Mouse (Mus musculus) CH12.LX (cell line): ENCODE measurements around the gene Bdh2. TPM values are rescaled to one million over a fixed set of nuclear protein-coding genes. Genes with fewer than 3 reads are reported as not detected.

ENCODE experiments used
- DNase-seq: peaks from one replicate; pipeline ENCODE4 v3.0.0-alpha.2; 2013; ENCODE audit errors: extremely low read depth
- H3K27ac ChIP-seq: 2 replicates; pipeline ENCODE4 v1.5.1; 2012; ENCODE audit warnings: low read depth, mild to moderate bottlenecking, control low read depth, moderate library complexity; ENCODE audit not compliant: insufficient read depth
- H3K27me3 ChIP-seq: replicated peaks from 2 replicates; pipeline ENCODE3; 2012; ENCODE audit warnings: inconsistent platforms
- H3K36me3 ChIP-seq, 2 experiments: replicated peaks in 1 of 2; 2 replicates each; pipeline versions ENCODE3 to v1.6.1; 2012; ENCODE audit warnings: inconsistent platforms in 1 of 2, low read length in 1 of 2, mild to moderate bottlenecking in 1 of 2, mixed read lengths in 1 of 2, moderate library complexity in 1 of 2; ENCODE audit not compliant: control insufficient read depth in 1 of 2, insufficient read depth in 1 of 2
- H3K4me1 ChIP-seq, 2 experiments: 2 replicates each; pipeline ENCODE4 v1.6.1; 2012; ENCODE audit warnings: inconsistent platforms in 1 of 2, moderate library complexity in 1 of 2; ENCODE audit not compliant: insufficient read depth in 2 of 2, control insufficient read depth in 1 of 2
- H3K4me2 ChIP-seq: 2 replicates; pipeline ENCODE4 v1.6.1; 2012; ENCODE audit warnings: low read depth, mild to moderate bottlenecking, control low read depth; ENCODE audit not compliant: poor library complexity, insufficient read depth, severe bottlenecking
- H3K4me3 ChIP-seq, 3 experiments: fragments of 150-350 bp in 1 of 3; sonication (generic) in 1 of 3; replicated peaks in 1 of 3; 2 replicates each; pipeline versions ENCODE3 to v1.5.1; 2011 to 2012; ENCODE audit warnings: low read depth in 2 of 3, low read length in 2 of 3, mild to moderate bottlenecking in 2 of 3, moderate library complexity in 2 of 3, control low read depth in 1 of 3, improper control_type of control experiment in 1 of 3, inconsistent platforms in 1 of 3, mixed read lengths in 1 of 3; ENCODE audit not compliant: poor library complexity in 1 of 3
- H3K79me2 ChIP-seq: replicated peaks from 2 replicates; pipeline ENCODE4 v1.6.1; 2012; ENCODE audit warnings: mild to moderate bottlenecking, moderate library complexity; ENCODE audit not compliant: control insufficient read depth, poor library complexity, insufficient read depth, severe bottlenecking; ENCODE audit errors: extremely low read depth
- H3K9ac ChIP-seq: 2 replicates; pipeline ENCODE4 v1.6.1; 2012; ENCODE audit warnings: low read depth, mild to moderate bottlenecking, control low read depth, moderate library complexity; ENCODE audit not compliant: insufficient read depth
- H3K9me3 ChIP-seq: replicated peaks from 2 replicates; pipeline ENCODE3; 2012; ENCODE audit warnings: low read length, inconsistent platforms, mixed read lengths
- CHD1 ChIP-seq: IDR thresholded peaks from 2 replicates; pipeline ENCODE4 v1.6.1; 2012; ENCODE audit warnings: low read depth, low read length, improper control_type of control experiment, inconsistent platforms
- CHD2 ChIP-seq: IDR thresholded peaks from 2 replicates; pipeline ENCODE4 v1.6.1; 2011; ENCODE audit warnings: low read length, improper control_type of control experiment
- CTCF ChIP-seq, 2 experiments: IDR thresholded peaks in 1 of 2; conservative IDR thresholded peaks in 1 of 2; 2 replicates each; pipeline ENCODE4 v1.5.1; 2011 to 2012; ENCODE audit warnings: low read depth in 2 of 2, low read length in 2 of 2, improper control_type of control experiment in 1 of 2, inconsistent platforms in 1 of 2, mild to moderate bottlenecking in 1 of 2, moderate library complexity in 1 of 2
- E2F4 ChIP-seq: IDR thresholded peaks from 2 replicates; pipeline ENCODE4 v1.6.1; 2011; ENCODE audit warnings: low read depth, low read length, improper control_type of control experiment; ENCODE audit not compliant: insufficient replicate concordance
- ELF1 ChIP-seq: IDR thresholded peaks from 2 replicates; pipeline ENCODE4 v1.6.1; 2014; ENCODE audit warnings: low read depth, mild to moderate bottlenecking, inconsistent platforms, low read length, improper control_type of control experiment
- EP300 ChIP-seq: IDR thresholded peaks from 2 replicates; pipeline ENCODE4 v1.6.1; 2011; ENCODE audit warnings: low read length, improper control_type of control experiment
- GABPA ChIP-seq: IDR thresholded peaks from 2 replicates; pipeline ENCODE4 v1.6.1; 2012; ENCODE audit warnings: low read depth, low read length, improper control_type of control experiment, inconsistent platforms; ENCODE audit not compliant: insufficient replicate concordance
- HCFC1 ChIP-seq: IDR thresholded peaks from 2 replicates; pipeline ENCODE4 v1.6.1; 2012; ENCODE audit warnings: low read depth, mild to moderate bottlenecking, inconsistent platforms, low read length, improper control_type of control experiment
- IRF4 ChIP-seq: IDR thresholded peaks from 2 replicates; pipeline ENCODE4 v1.6.1; 2014; ENCODE audit warnings: low read depth, mild to moderate bottlenecking, inconsistent platforms, low read length, improper control_type of control experiment
- JUN ChIP-seq: IDR thresholded peaks from 2 replicates; pipeline ENCODE4 v1.6.1; 2011; ENCODE audit warnings: low read depth, mild to moderate bottlenecking, low read length, improper control_type of control experiment, moderate library complexity; ENCODE audit not compliant: insufficient read depth
- JUND ChIP-seq: conservative IDR thresholded peaks from 2 replicates; pipeline ENCODE4 v1.6.1; 2011; ENCODE audit warnings: low read depth, low read length, improper control_type of control experiment
- MYC ChIP-seq: IDR thresholded peaks from 2 replicates; pipeline ENCODE4 v1.6.1; 2011; ENCODE audit warnings: low read depth, mild to moderate bottlenecking, improper control_type of control experiment, low read length
- NELFE ChIP-seq: IDR thresholded peaks from 2 replicates; pipeline ENCODE4 v1.6.1; 2011; ENCODE audit warnings: low read depth, low read length, improper control_type of control experiment
- NRF1 ChIP-seq: IDR thresholded peaks from 2 replicates; pipeline ENCODE4 v1.6.1; 2014; ENCODE audit warnings: low read depth, mild to moderate bottlenecking, inconsistent platforms, low read length, improper control_type of control experiment, moderate library complexity
- POLR2AphosphoS2 ChIP-seq: IDR thresholded peaks from 2 replicates; pipeline ENCODE4 v1.6.1; 2011; ENCODE audit warnings: low read depth, low read length, improper control_type of control experiment
- RCOR1 ChIP-seq: conservative IDR thresholded peaks from 2 replicates; pipeline ENCODE4 v1.6.1; 2012; ENCODE audit warnings: low read depth, mild to moderate bottlenecking, inconsistent platforms, low read length, improper control_type of control experiment
- SIN3A ChIP-seq: IDR thresholded peaks from 2 replicates; pipeline ENCODE4 v1.6.1; 2012; ENCODE audit warnings: low read length, improper control_type of control experiment, inconsistent platforms
- SMC3 ChIP-seq: IDR thresholded peaks from 2 replicates; pipeline ENCODE4 v1.6.1; 2011; ENCODE audit warnings: low read depth, low read length, improper control_type of control experiment
- TBP ChIP-seq: conservative IDR thresholded peaks from 2 replicates; pipeline ENCODE4 v1.6.1; 2011; ENCODE audit warnings: low read depth, low read length, improper control_type of control experiment
- TCF12 ChIP-seq: IDR thresholded peaks from 2 replicates; pipeline ENCODE4 v1.6.1; 2014; ENCODE audit warnings: low read depth, mild to moderate bottlenecking, inconsistent platforms, low read length, improper control_type of control experiment
- UBTF ChIP-seq: IDR thresholded peaks from 2 replicates; pipeline ENCODE4 v1.6.1; 2012; ENCODE audit warnings: low read depth, mild to moderate bottlenecking, inconsistent platforms, low read length, improper control_type of control experiment, moderate library complexity
- USF2 ChIP-seq: conservative IDR thresholded peaks from 2 replicates; pipeline ENCODE4 v1.6.1; 2011; ENCODE audit warnings: low read depth, low read length, improper control_type of control experiment
- ZC3H11A ChIP-seq: IDR thresholded peaks from 2 replicates; pipeline ENCODE4 v1.6.1; 2012; ENCODE audit warnings: low read depth, mild to moderate bottlenecking, inconsistent platforms, low read length, improper control_type of control experiment
- ZKSCAN1 ChIP-seq: IDR thresholded peaks from 2 replicates; pipeline ENCODE4 v1.6.1; 2012; ENCODE audit warnings: low read depth, inconsistent platforms, low read length, improper control_type of control experiment, borderline replicate concordance
- ZMIZ1 ChIP-seq: IDR thresholded peaks from 2 replicates; pipeline ENCODE4 v1.6.1; 2012; ENCODE audit warnings: low read depth, mild to moderate bottlenecking, inconsistent platforms, low read length, improper control_type of control experiment
- ZNF384 ChIP-seq: IDR thresholded peaks from 2 replicates; pipeline ENCODE4 v1.6.1; 2012; ENCODE audit warnings: low read depth, low read length, improper control_type of control experiment, inconsistent platforms
- dilution Hi-C: fragments of 300-500 bp; cut with MboI; formaldehyde crosslinking; loops from 2 replicates; pipeline ENCODE4 v1.14.3; 2020; ENCODE audit warnings: low sequenced_read_pairs; ENCODE audit not compliant: extremely low pct_unique_long_range_greater_than_20kb, extremely low pct_ligation_motif_present
- in situ Hi-C: fragments of 300-500 bp; cut with MboI; formaldehyde crosslinking; loops from 3 replicates; pipeline ENCODE4 v1.14.3; 2019; ENCODE audit warnings: low sequenced_read_pairs, low pct_ligation_motif_present, low pct_unique_long_range_greater_than_20kb, mixed read lengths
- polyA plus RNA-seq: library from polyadenylated mRNA; unstranded; fragments of >175 nt; gene quantifications from 2 replicates; pipeline ENCODE4 v1.2.1, GENCODE M21; 2012; ENCODE audit warnings: low read depth; ENCODE audit not compliant: insufficient read length
- total RNA-seq, 2 experiments: library from RNA; depleted of rRNA; stranded (reverse); fragments of 300-350 nt in 1 of 2; fragments of >200 nt in 1 of 2; gene quantifications; 2 replicates each; pipeline ENCODE4 v1.2.3; 2012 to 2014

Gene Bdh2
- total and polyA plus RNA-seq, 3 experiments: 1.2 to 2.3 (median 2.0) TPM

GRCm38 (mm10) chr3:135313727-135314126 is 32.7 kb downstream of the Bdh2 start:
- no peak overlapping the region for H3K4me3 ChIP-seq
- no peaks in the 10 kb centered on the region for H3K79me2 ChIP-seq
- no peak for DNase-seq
- peaks cover 5% of the 10 kb centered on the region for H3K9me3 ChIP-seq
- no peak for TF ChIP-seq SMC3
- no peak for TF ChIP-seq JUN
- TF ChIP-seq EP300: no peak
- no peak for TF ChIP-seq ELF1
- no peak for TF ChIP-seq ZNF384
- TF ChIP-seq CTCF (conservative IDR thresholded peaks at IDR 0.05 in 1 of 2, IDR thresholded peaks at IDR 0.05 in 1 of 2; ENCODE audit: low read depth in 2 of 2, low read length in 2 of 2): no peak
- no peak for TF ChIP-seq TCF12
- no peak for TF ChIP-seq RCOR1
- no peak for TF ChIP-seq TBP
- TF ChIP-seq UBTF: no peak
- no peak for TF ChIP-seq JUND
- no peak for TF ChIP-seq ZKSCAN1
- no peak for TF ChIP-seq ZMIZ1
- TF ChIP-seq USF2: no peak
- TF ChIP-seq HCFC1: no peak
- H3K4me2 ChIP-seq: no peak overlapping the region
- no peak overlapping the region for H3K27ac ChIP-seq
- no peak overlapping the region for H3K9ac ChIP-seq
- no peaks in the 10 kb centered on the region for H3K36me3 ChIP-seq
- dilution Hi-C loops (no loop called here), in situ Hi-C loops (no loop called here)
- H3K4me1 ChIP-seq: peaks cover 0 to 4% of the 10 kb centered on the region in 2 experiments; a peak in 1 of 4 replicates
- H3K27me3 ChIP-seq: no peaks in the 10 kb centered on the region

GRCm38 (mm10) chr3:135314811-135315210 is 33.8 kb downstream of the Bdh2 start:
- Histone ChIP-seq H3K36me3 (no peaks in the 10 kb centered on the region), H3K79me2 (no peaks in the 10 kb centered on the region), H3K4me3 (no peak overlapping the region), H3K4me2 (no peak overlapping the region), H3K9ac (no peak overlapping the region), H3K9me3 (peaks cover 5% of the 10 kb centered on the region), H3K4me1 (peaks cover 0 to 4% of the 10 kb centered on the region in 2 experiments; a peak in 1 of 4 replicates), H3K27me3 (no peaks in the 10 kb centered on the region), H3K27ac (no peak overlapping the region)
- TF ChIP-seq E2F4 (no peak), ZC3H11A (no peak), CHD1 (no peak), JUN (no peak), POLR2AphosphoS2 (no peak), ZMIZ1 (no peak), EP300 (no peak), IRF4 (no peak), ZKSCAN1 (no peak), MYC (no peak), CHD2 (no peak), RCOR1 (no peak), GABPA (no peak), TBP (no peak), NELFE (no peak), SIN3A (no peak), NRF1 (no peak)
- in situ Hi-C loops: no loop called here
- dilution Hi-C loops: no loop called here
- no peak for DNase-seq
